Mouse (Mus musculus) forebrain, embryonic 11.5 days (tissue): ENCODE data around the gene Snta1. TPM values are rescaled to one million over a fixed set of nuclear protein-coding genes. Genes with fewer than 3 reads are reported as not detected.

ENCODE experiments used
- ATAC-seq: fragments of 200-750 bp; cut with Nextera tagmentation; replicated peaks from 2 replicates; pipeline ENCODE4 v1.8.0; 2017; ENCODE audit warnings: moderate TSS enrichment; ENCODE audit not compliant: low FRiP score
- DNase-seq: peaks from one replicate; pipeline ENCODE4 v3.0.0-alpha.2; 2017; ENCODE audit warnings: low spot score
- H3K27ac ChIP-seq: fragments of 300-500 bp; sonication (generic); 2 replicates; pipeline ENCODE4 v1.5.1; 2014; ENCODE audit warnings: low read depth, low read length
- H3K27me3 ChIP-seq: fragments of 300-500 bp; sonication (generic); 2 replicates; pipeline ENCODE4 v1.6.1; 2014; ENCODE audit warnings: mild to moderate bottlenecking, low read length, mixed read lengths; ENCODE audit not compliant: control insufficient read depth, insufficient read depth
- H3K36me3 ChIP-seq: fragments of 300-500 bp; sonication (generic); 2 replicates; pipeline ENCODE4 v1.6.1; 2014; ENCODE audit warnings: mild to moderate bottlenecking, low read length, moderate library complexity, mixed read lengths; ENCODE audit not compliant: control insufficient read depth, insufficient read depth
- H3K4me1 ChIP-seq: fragments of 300-500 bp; sonication (generic); replicated peaks from 2 replicates; pipeline ENCODE4 v1.6.1; 2014; ENCODE audit warnings: low read length, mixed read lengths; ENCODE audit not compliant: control insufficient read depth, insufficient read depth
- H3K4me2 ChIP-seq: fragments of 300-500 bp; sonication (generic); 2 replicates; pipeline ENCODE4 v1.6.1; 2014; ENCODE audit warnings: low read depth, mild to moderate bottlenecking, low read length, moderate library complexity, mixed read lengths; ENCODE audit not compliant: severe bottlenecking
- H3K4me3 ChIP-seq: fragments of 300-500 bp; sonication (generic); 2 replicates; pipeline ENCODE4 v1.5.1; 2014; ENCODE audit warnings: low read depth, low read length
- H3K9ac ChIP-seq: fragments of 300-500 bp; sonication (generic); 2 replicates; pipeline ENCODE4 v1.6.1; 2014; ENCODE audit warnings: low read length
- H3K9me3 ChIP-seq: fragments of 300-500 bp; sonication (generic); 2 replicates; pipeline ENCODE4 v1.6.1; 2016; ENCODE audit warnings: low read length, mixed read lengths; ENCODE audit not compliant: control insufficient read depth
- WGBS: fragments of 180-500 bp; shearing (Covaris S2); extraction: QIAGEN DNeasy Blood & Tissue Kit; methylation state at CpG from one replicate; pipeline ENCODE4 v1.1.7; 2014; 5-methylcytosine and 5-hydroxymethylcytosine counted together
- polyA plus RNA-seq: library from polyadenylated mRNA; unstranded; fragments of >200 nt; fragmentation: Nextera tagmentation; extraction: Ambion mirVana; gene quantifications from 2 replicates; pipeline ENCODE4 v1.2.1, GENCODE M21; 2014

Gene Snta1
- polyA plus RNA-seq, 1 experiment from 2014 or later: 3.1 TPM

DNA sequence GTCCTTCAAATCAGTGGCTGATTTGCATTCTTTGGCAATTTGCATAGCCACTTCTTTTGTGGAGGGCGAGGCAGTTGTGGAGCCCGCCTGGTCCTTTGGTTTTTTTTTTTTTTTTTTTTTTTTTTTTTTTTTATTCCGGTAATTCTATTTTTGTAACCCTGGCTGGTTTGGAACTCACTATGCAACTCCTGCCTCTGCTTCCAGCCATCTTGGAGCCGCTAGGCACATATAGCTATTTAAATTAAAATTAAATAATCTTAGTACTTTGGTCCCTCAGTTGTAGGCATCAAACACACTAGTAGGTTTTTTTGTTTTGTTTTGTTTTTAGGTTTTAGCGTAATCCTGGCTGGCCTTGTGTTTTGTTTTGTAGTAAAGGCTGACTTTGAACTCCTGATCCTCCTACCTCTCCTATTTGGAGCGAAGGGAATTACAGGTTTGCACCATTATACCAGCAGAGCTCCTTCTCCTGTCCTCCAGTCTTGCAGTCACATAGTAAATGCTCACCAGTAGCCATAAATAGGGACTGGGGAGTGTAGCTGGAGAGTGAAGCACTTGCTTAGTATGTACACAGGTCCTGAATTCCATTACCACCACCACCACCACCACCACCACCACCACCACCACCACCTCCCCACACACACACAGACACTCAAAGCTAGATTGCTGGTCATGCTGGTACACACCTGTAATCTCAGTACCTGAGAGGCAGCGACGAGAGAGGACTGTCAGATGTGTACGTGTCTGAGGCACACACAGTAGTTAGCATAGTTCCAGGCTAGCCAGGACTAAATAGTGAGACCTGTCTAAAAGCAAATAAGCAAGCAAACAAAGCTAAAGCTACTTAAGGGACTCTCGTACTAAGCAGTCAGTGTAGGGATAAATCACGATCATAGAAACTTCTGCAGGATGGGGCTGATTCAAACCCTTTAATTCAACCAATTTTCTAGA lies 19.3 kb upstream of the Snta1 start:
- peak overlapping the region; percentile 32 for H3K4me3 ChIP-seq
- no peaks in the 10 kb centered on the region for H3K9me3 ChIP-seq
- H3K4me1 ChIP-seq: peaks cover 7% of the 10 kb centered on the region; the same call in 1 of the 2 replicates
- peak overlapping the region; percentile 72 for H3K9ac ChIP-seq
- H3K36me3 ChIP-seq: no peaks in the 10 kb centered on the region
- H3K27ac ChIP-seq: peak overlapping the region; percentile 92
- WGBS: 22% methylated on average over 11 of the region's 11 CpGs
- ATAC-seq: no peak
- no peaks in the 10 kb centered on the region; the same call in 1 of the 2 replicates for H3K27me3 ChIP-seq
- peak overlapping the region; percentile 56 for H3K4me2 ChIP-seq
- no peak for DNase-seq

DNA sequence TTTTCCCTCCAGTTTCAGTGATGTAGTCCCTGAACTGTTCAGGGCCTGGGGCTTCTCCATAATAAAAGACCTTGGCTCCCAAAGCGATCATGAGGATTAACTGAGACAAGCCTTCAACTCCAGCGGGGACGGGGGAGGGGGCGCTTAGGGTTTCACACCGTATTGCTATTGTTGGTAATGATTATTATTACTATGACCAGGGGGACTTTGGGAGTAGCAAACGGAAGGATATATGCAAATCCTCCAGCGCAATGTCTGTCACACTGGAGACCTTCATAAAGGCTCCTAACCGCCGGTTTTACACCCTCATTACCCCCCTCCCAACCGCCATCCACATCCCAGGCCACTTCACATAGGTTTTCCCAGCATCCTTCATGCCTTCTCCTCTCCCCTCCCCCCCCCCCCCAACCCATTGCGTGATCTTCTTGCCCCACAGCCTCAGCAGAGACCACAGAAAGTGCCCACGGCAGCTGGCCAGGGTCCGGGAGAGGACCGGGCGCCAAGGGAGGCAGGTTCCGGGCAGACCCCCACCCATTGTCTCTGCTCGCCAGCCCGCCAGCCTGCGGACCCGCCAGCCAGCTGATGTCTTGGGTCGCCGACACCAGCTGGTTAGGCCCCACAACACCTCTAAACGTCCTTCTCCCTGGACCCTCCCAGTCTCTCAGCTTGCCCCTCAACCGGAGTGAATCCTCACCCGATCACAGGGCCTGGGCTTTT lies 18.4 kb upstream of the Snta1 start:
- DNase-seq (peak; percentile 83), ATAC-seq (peak; percentile 88)
- no peaks in the 10 kb centered on the region; the same call in 1 of the 2 replicates for H3K27me3 ChIP-seq
- no peaks in the 10 kb centered on the region for H3K36me3 ChIP-seq
- H3K4me3 ChIP-seq: peak overlapping the region; percentile 32
- under 1% methylated on average over 22 of the region's 25 CpGs for WGBS
- H3K4me1 ChIP-seq: peaks cover 7% of the 10 kb centered on the region; the same call in 1 of the 2 replicates
- H3K4me2 ChIP-seq: peak overlapping the region; percentile 56
- peak overlapping the region; percentile 72 for H3K9ac ChIP-seq
- H3K9me3 ChIP-seq: no peaks in the 10 kb centered on the region
- peak overlapping the region; percentile 92 for H3K27ac ChIP-seq

DNA sequence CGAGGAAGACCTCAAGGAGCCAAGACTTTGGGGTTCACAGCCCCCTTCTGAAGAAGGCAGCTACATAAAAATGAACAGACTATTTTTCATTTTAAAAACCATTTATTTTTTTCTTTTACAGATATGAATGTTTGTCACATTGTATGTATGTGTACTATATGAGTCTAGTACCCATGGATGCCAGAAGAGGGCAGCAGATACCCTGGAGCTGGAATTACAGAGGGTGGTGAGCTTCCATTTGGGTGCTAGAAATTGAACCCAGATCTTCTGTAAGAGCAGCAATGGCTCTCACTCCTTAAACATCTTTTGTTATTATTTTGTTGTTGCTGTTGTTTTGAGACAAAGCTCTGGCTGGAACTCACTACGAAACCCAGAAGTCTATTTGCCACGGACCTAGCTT lies 17.6 kb upstream of the Snta1 start:
- Histone ChIP-seq H3K4me3 (no peak overlapping the region), H3K9me3 (no peaks in the 10 kb centered on the region), H3K4me1 (peaks cover 12% of the 10 kb centered on the region; the same call in 1 of the 2 replicates), H3K27ac (peak overlapping the region; percentile 92), H3K36me3 (no peaks in the 10 kb centered on the region), H3K4me2 (no peak overlapping the region), H3K27me3 (no peaks in the 10 kb centered on the region; the same call in 1 of the 2 replicates), H3K9ac (no peak overlapping the region)
- WGBS: 88% methylated on average over 3 of the region's 3 CpGs
- ATAC-seq (no peak), DNase-seq (no peak)

DNA sequence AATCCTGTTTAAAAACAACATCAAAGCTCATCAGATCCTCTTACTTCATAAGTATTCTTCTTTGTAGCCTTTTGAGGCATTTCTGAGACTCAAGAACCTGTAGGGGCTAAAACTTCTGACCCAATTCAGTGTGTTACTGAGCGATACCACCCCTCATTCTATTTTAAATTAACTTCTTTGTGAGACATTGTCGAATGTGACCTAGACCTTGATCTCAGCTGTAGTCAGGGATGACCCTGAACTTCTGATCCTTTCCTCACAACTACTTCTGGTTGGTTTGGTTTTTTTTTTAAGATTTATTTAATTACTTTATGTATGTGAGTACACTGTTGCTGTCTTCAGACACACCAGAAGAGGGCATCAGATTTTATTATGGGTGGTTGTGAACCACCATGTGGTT lies 15.6 kb upstream of the Snta1 start:
- H3K9ac ChIP-seq: no peak overlapping the region
- no peak overlapping the region for H3K4me2 ChIP-seq
- 90% methylated on average over 2 of the region's 2 CpGs for WGBS
- H3K27me3 ChIP-seq: no peaks in the 10 kb centered on the region; the same call in 1 of the 2 replicates
- no peak for DNase-seq
- H3K36me3 ChIP-seq: no peaks in the 10 kb centered on the region
- ATAC-seq: no peak
- H3K4me1 ChIP-seq: peaks cover 12% of the 10 kb centered on the region; the same call in 1 of the 2 replicates
- no peak overlapping the region for H3K27ac ChIP-seq
- H3K9me3 ChIP-seq: no peaks in the 10 kb centered on the region
- H3K4me3 ChIP-seq: no peak overlapping the region

DNA sequence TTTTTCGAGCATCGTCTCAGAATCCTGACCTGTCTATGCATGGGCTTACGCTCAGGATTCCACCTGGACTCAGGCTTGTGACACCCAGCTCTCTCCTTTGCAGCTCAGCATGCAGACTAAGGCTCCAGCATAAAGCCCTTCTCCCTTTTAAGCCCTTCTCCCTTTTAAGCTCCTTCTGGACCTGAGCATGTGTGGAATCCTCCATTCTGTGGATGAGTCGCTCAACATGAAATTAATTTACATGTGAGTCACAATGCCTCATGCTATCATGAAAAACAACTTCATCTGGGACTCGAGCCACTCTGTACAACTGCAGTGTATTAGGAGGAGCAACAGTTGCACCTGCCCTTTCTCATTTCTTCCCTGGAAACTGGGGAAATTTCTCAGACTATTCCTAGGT lies 14.3 kb upstream of the Snta1 start:
- Histone ChIP-seq H3K4me1 (peaks cover 9% of the 10 kb centered on the region; the same call in 1 of the 2 replicates), H3K4me2 (no peak overlapping the region), H3K27ac (peak overlapping the region; percentile 20; the same call in 1 of the 2 replicates), H3K27me3 (no peaks in the 10 kb centered on the region; the same call in 1 of the 2 replicates), H3K9ac (no peak overlapping the region), H3K4me3 (no peak overlapping the region), H3K9me3 (no peaks in the 10 kb centered on the region), H3K36me3 (no peaks in the 10 kb centered on the region)
- 68% methylated on average over 5 of the region's 5 CpGs for WGBS
- DNase-seq (no peak), ATAC-seq (no peak)

DNA sequence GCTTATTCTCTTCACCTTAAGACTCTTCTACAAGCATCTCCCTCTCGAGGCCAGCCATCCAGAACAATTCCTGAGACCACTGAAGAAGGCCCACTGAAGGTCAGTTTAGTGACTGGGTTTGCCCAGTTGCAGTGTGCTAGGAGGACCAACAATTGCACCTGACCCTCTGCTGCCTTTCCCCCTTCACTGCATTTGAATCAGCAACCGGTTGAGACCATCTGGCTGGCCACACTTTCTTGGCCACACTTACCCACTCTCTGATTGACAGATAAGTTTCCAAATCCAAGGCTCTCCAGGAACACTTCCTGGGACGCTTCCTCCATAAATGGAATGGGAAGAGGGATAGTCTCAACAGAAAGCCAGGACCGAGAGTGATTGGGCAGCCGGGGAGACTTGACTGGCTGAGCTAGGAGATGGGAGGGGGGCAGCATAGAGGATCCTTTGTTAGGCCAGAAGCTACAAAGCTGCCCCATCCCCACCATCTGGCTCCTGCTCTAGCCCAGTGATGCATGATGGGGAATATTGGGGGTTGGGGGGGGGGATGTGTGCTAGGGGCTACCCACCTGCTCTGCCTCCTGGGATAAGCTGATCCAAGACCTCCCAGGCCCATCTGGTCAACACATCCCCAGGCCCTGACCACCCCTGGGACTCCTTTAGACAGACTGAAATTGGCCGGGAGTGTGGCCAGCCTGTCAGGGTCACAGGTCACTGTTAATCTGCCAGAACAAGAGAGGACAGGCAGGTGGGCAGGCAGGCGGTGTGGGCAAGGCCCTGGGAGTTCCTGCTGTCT lies 13.2 kb upstream of the Snta1 start:
- ATAC-seq: peak; percentile 78
- 17% methylated on average over 7 of the region's 7 CpGs for WGBS
- no peak overlapping the region for H3K9ac ChIP-seq

DNA sequence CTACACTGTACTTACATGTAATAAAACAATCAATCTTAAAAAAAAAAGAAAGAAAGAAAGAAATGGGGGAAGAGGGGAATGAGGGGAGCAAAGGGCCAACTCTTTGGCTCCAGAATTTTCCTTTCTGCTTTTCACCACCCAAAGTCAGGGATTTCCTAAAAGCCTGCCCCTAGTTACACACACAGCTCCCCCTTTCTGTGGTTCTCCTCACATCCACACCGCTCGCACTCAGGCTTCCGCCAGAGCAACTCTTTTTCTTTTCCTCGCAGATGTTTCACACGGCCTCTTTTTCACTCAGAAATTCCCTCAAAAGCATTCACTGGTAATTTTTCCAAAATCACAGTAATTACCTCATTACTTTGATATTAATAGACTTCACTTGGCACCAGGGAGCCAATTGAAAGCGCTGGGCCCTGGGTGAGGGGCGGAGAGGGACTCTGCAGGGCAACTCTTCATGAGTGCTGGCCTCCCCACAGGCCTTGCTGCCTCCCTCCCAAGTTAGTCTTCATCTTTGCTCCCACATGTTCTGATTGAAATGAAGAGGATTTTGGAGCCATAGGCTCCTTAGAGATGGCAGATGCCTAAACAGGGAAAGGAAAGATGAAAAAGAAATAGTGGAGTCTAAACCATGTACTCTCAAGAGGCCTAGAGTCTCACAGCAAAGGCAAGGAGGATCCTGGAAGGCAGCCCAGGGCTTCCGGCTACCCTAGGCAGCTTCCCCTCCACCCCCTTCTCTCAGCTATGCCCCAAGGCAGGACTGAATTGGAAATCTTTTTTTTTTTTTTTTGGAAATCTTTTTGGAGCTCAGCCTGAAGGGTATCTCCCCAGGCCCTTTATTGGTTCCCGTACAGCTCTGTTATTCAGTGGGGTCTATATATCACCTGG lies 12.0 kb upstream of the Snta1 start:
- 0 out of 2 replicates have a peak, but pooled peaks cover 5% of the 10 kb centered on the region for H3K4me1 ChIP-seq
- H3K9ac ChIP-seq: no peak overlapping the region
- H3K36me3 ChIP-seq: no peaks in the 10 kb centered on the region
- H3K4me3 ChIP-seq: no peak overlapping the region
- 75% methylated on average over 9 of the region's 9 CpGs for WGBS
- H3K4me2 ChIP-seq: no peak overlapping the region
- ATAC-seq: no peak
- no peak overlapping the region for H3K27ac ChIP-seq
- H3K27me3 ChIP-seq: no peaks in the 10 kb centered on the region
- DNase-seq: no peak
- no peaks in the 10 kb centered on the region for H3K9me3 ChIP-seq

More for the DNA sequence above, 13.2 kb upstream of the Snta1 start:
- Histone ChIP-seq H3K4me2 (no peak overlapping the region), H3K27ac (peak overlapping the region; percentile 78), H3K4me1 (0 out of 2 replicates have a peak, but pooled peaks cover 7% of the 10 kb centered on the region), H3K36me3 (no peaks in the 10 kb centered on the region), H3K4me3 (no peak overlapping the region), H3K9me3 (no peaks in the 10 kb centered on the region), H3K27me3 (no peaks in the 10 kb centered on the region)
- DNase-seq: peak; percentile 75
